Mouse (Mus musculus) left cerebral cortex, postnatal 10 days (tissue): ENCODE data around the gene Vmn1r55. TPM values are rescaled to one million over a fixed set of nuclear protein-coding genes. Genes with fewer than 3 reads are reported as not detected.
"Not testable (repeated sequence)": the region's sequence is repeated elsewhere in the genome, so short reads cannot be mapped to it uniquely, and the experiment has no call there.

Experiments used
- DNase-seq, 2 experiments: peaks; one replicate each; pipeline ENCODE4 v3.0.0; 2021 to 2022; ENCODE audit warnings: low spot score in 2 of 2, mixed read lengths in 1 of 2; ENCODE audit errors: extremely low spot score in 1 of 2
- intact Hi-C: fragments of 180-260 bp; cut with DNase I; formaldehyde crosslinking; loops from one replicate; pipeline ENCODE4 v1.15.1; 2025
- microRNA-seq: library from miRNA; unstranded; fragments of <30 nt; microRNA quantifications from one replicate; pipeline ENCODE4 v1.2.0, GENCODE M21; 2022
- total RNA-seq, 2 experiments: library from RNA; stranded (reverse); gene quantifications; 2 replicates each; pipeline ENCODE4 v1.2.3; 2021

Gene Vmn1r55
- total RNA-seq, 2 experiments from 2014 or later = not detected

GRCm38 (mm10) chr7:5085512-5085911 lies 64.0 kb downstream of the Vmn1r55 start:
- DNase-seq = no peak
- intact Hi-C loops = loop anchor here (10.0 kb wide), 1 partner anchor 1089 kb away; the partner anchor contains the start of gene Zfp444

GRCm38 (mm10) chr7:5083325-5084105 lies 66.0 kb downstream of the Vmn1r55 start:
- intact Hi-C loops = loop anchor here (10.0 kb wide), 1 partner anchor 1091 kb away; the partner anchor contains the start of gene Zfp444
- DNase-seq = no peak

GRCm38 (mm10) chr7:5081939-5082338 lies 67.5 kb downstream of the Vmn1r55 start:
- no peak for DNase-seq
- intact Hi-C loops = loop anchor here (2.0 to 10.0 kb wide), 2 partner anchors 19 to 1093 kb away; partner anchors contain the start of genes U2af2 and Zfp444

GRCm38 (mm10) chr7:5081241-5081640 lies 68.2 kb downstream of the Vmn1r55 start:
- intact Hi-C loops = loop anchor here (2.0 to 10.0 kb wide), 2 partner anchors 18 to 1094 kb away; partner anchors contain the start of genes U2af2 and Zfp444
- DNase-seq = no peak

- DNase-seq = no peak
- intact Hi-C loops = loop anchor here (2.0 to 10.0 kb wide), 2 partner anchors 18 to 1094 kb away; partner anchors contain the start of genes U2af2 and Zfp444
These were observed 68.7 kb downstream of the Vmn1r55 start for GRCm38 (mm10) chr7:5080815-5081214.

GRCm38 (mm10) chr7:5080010-5080751 lies 69.3 kb downstream of the Vmn1r55 start, which contains the start of gene Epn1:
TSS of gene Epn1 (plus strand) at chr7:5080235.
- intact Hi-C loops = loop anchor here (2.0 to 10.0 kb wide), 2 partner anchors 17 to 1095 kb away; partner anchors contain the start of genes U2af2 and Zfp444
- peak; percentile 95 to 99 for DNase-seq

GRCm38 (mm10) chr7:5079365-5080009 lies 70.0 kb downstream of the Vmn1r55 start:
- intact Hi-C loops = loop anchor here (2.0 to 10.0 kb wide), 2 partner anchors 17 to 1095 kb away; partner anchors contain the start of genes U2af2 and Zfp444
- not testable (repeated sequence) for DNase-seq

Small RNAs within 50 kb of the gene (microRNA-seq; reads per million reads assigned to microRNA genes)
- gene Gm26217 = not detected

Other genes with a start within 250 kb of the Vmn1r55 start
- under 1 TPM; 0.26 to 0.36 TPM for gene Gm36210, start 243.2 kb downstream of the Vmn1r55 start, total RNA-seq
- gene Zfp628, start 234.5 kb downstream of the Vmn1r55 start, total RNA-seq = 10 to 100 TPM; 15.2 to 15.3 TPM
- 10 to 100 TPM; 70.1 to 72.6 TPM for gene Nat14, start 227.6 kb downstream of the Vmn1r55 start, total RNA-seq
- 1 to 10 TPM; 2.4 to 2.6 TPM for gene Ssc5d, start 223.9 kb downstream of the Vmn1r55 start, total RNA-seq
- gene Sbk2, start 185.3 kb downstream of the Vmn1r55 start, total RNA-seq = not detected
- under 1 TPM; 0.24 to 0.32 TPM for gene Sbk3, start 178.5 kb downstream of the Vmn1r55 start, total RNA-seq
- 10 to 100 TPM; 29.7 to 33.6 TPM for gene Zfp579, start 153.5 kb downstream of the Vmn1r55 start, total RNA-seq
- gene Zfp524, start 135.3 kb downstream of the Vmn1r55 start, total RNA-seq = 1 to 10 TPM; 4.0 to 4.4 TPM
- gene Fiz1, start 135.0 kb downstream of the Vmn1r55 start, total RNA-seq = 10 to 100 TPM; 22.0 to 23.7 TPM
- not detected for gene Gm44973, start 134.2 kb downstream of the Vmn1r55 start, total RNA-seq
- gene Zfp865, start 129.3 kb downstream of the Vmn1r55 start, total RNA-seq = 10 to 100 TPM; 35.4 to 36.5 TPM
- gene Ccdc106, start 129.1 kb downstream of the Vmn1r55 start, total RNA-seq = 10 to 100 TPM; 59.7 to 59.9 TPM
- gene 4632433K11Rik, start 115.6 kb downstream of the Vmn1r55 start, total RNA-seq = not detected
- gene Zfp784, start 111.2 kb downstream of the Vmn1r55 start, total RNA-seq = 1 to 10 TPM; 4.1 to 4.8 TPM
- gene Zfp580, start 98.1 kb downstream of the Vmn1r55 start, total RNA-seq = 10 to 100 TPM; 68.9 to 71.0 TPM
- gene U2af2, start 87.5 kb downstream of the Vmn1r55 start, total RNA-seq = 100 to 1,000 TPM; 170 to 172 TPM
- gene Epn1, start 69.4 kb downstream of the Vmn1r55 start, total RNA-seq = 100 to 1,000 TPM; 387 to 408 TPM
- gene Rfpl4, start 32.7 kb downstream of the Vmn1r55 start, total RNA-seq = not detected
- under 1 TPM in 1 of 2 experiments, not detected in 1; 0.71 TPM for gene Rasl2-9, start 23.7 kb downstream of the Vmn1r55 start, total RNA-seq
- not detected for gene Vmn1r56, start 47.1 kb upstream of the Vmn1r55 start, total RNA-seq
- not detected for gene Vmn1r57, start 68.8 kb upstream of the Vmn1r55 start, total RNA-seq
- gene Gm5065, start 200.9 kb upstream of the Vmn1r55 start, total RNA-seq = not detected
- not detected for gene Nlrp2, start 201.4 kb upstream of the Vmn1r55 start, total RNA-seq